Mouse (Mus musculus) limb, embryonic 14.5 days (tissue): ENCODE results near the gene Atp6v1g2. TPM values are rescaled to one million over a fixed set of nuclear protein-coding genes. Genes with fewer than 3 reads are reported as not detected.

Source experiments
- ATAC-seq: fragments of 200-750 bp; cut with Nextera tagmentation; 2 replicates; pipeline ENCODE4 v1.8.0; 2017; ENCODE audit warnings: low read depth, moderate number of reproducible peaks, moderate TSS enrichment; ENCODE audit not compliant: low FRiP score
- DNase-seq: peaks from one replicate; pipeline ENCODE4 v3.0.0-alpha.2; 2015; ENCODE audit warnings: low spot score
- H3K27ac ChIP-seq: fragments of 300-500 bp; sonication (generic); replicated peaks from 2 replicates; pipeline ENCODE4 v1.5.1; 2014; ENCODE audit warnings: low read depth, mild to moderate bottlenecking, low read length, moderate library complexity, mixed read lengths
- H3K27me3 ChIP-seq: fragments of 300-500 bp; sonication (generic); 2 replicates; pipeline ENCODE4 v1.6.1; 2014; ENCODE audit warnings: low read length, mixed read lengths; ENCODE audit not compliant: control insufficient read depth, insufficient read depth
- H3K36me3 ChIP-seq: fragments of 300-500 bp; sonication (generic); 2 replicates; pipeline ENCODE4 v1.6.1; 2014; ENCODE audit warnings: mild to moderate bottlenecking, low read length, moderate library complexity, mixed read lengths; ENCODE audit not compliant: control insufficient read depth, insufficient read depth
- H3K4me1 ChIP-seq: fragments of 300-500 bp; sonication (generic); 2 replicates; pipeline ENCODE4 v1.6.1; 2014; ENCODE audit warnings: antibody characterized with exemption, low read length, mixed read lengths; ENCODE audit not compliant: control insufficient read depth, insufficient read depth
- H3K4me2 ChIP-seq: fragments of 300-500 bp; sonication (generic); replicated peaks from 2 replicates; pipeline ENCODE4 v1.6.1; 2014; ENCODE audit warnings: low read depth, mild to moderate bottlenecking, low read length, moderate library complexity; ENCODE audit not compliant: severe bottlenecking
- H3K4me3 ChIP-seq: fragments of 300-500 bp; sonication (generic); replicated peaks from 2 replicates; pipeline ENCODE4 v1.5.1; 2014; ENCODE audit warnings: low read length
- H3K9ac ChIP-seq: fragments of 300-500 bp; sonication (generic); 2 replicates; pipeline ENCODE4 v1.6.1; 2014; ENCODE audit warnings: mild to moderate bottlenecking, low read depth, low read length, moderate library complexity; ENCODE audit not compliant: severe bottlenecking
- H3K9me3 ChIP-seq: fragments of 300-500 bp; sonication (generic); 2 replicates; pipeline ENCODE4 v1.6.1; 2016; ENCODE audit warnings: low read length; ENCODE audit not compliant: control insufficient read depth
- POLR2A ChIP-seq: fragments of 200-500 bp; IDR thresholded peaks from 2 replicates; pipeline ENCODE4 v1.8.0; 2012; ENCODE audit warnings: inconsistent platforms, mild to moderate bottlenecking, moderate library complexity, borderline replicate concordance; ENCODE audit not compliant: insufficient read depth, insufficient read length; ENCODE audit errors: extremely low read depth
- WGBS: fragments of 180-500 bp; shearing (Covaris S2); extraction: QIAGEN DNeasy Blood & Tissue Kit; methylation state at CpG from one replicate; pipeline ENCODE4 v1.1.7; 2014; 5-methylcytosine and 5-hydroxymethylcytosine counted together
- polyA plus RNA-seq, 2 experiments: library from polyadenylated mRNA; depleted of rRNA in 1 of 2; stranded (reverse) in 1 of 2; unstranded in 1 of 2; fragments of >200 nt; fragmentation: Nextera tagmentation in 1 of 2; extraction: Ambion mirVana in 1 of 2; gene quantifications; 2 replicates each; pipeline versions ENCODE4 v1.2.1 to v1.2.3; 2012 to 2014

Gene Atp6v1g2
- polyA plus RNA-seq, 2 experiments, result 3.6 to 11.2 TPM

- 76% methylated on average over 5 of the region's 5 CpGs for WGBS
- Histone ChIP-seq H3K9me3 (no peaks in the 10 kb centered on the region), H3K36me3 (peaks cover 18% of the 10 kb centered on the region), H3K4me3 (no peak overlapping the region), H3K4me2 (0 out of 2 replicates have a peak overlapping the region, but pooled peaks have one; percentile 5), H3K27me3 (no peaks in the 10 kb centered on the region), H3K27ac (no peak overlapping the region), H3K4me1 (peaks cover 22% of the 10 kb centered on the region), H3K9ac (no peak overlapping the region)
- DNase-seq (no peak), ATAC-seq (no peak)
- TF ChIP-seq POLR2A, result no peak
Observed at GRCm38 (mm10) chr17:35239700-35240099, 6.2 kb downstream of the Atp6v1g2 start.

GRCm38 (mm10) chr17:35240384-35241304 is 7.2 kb downstream of the Atp6v1g2 start:
- Histone ChIP-seq H3K4me3 (peak overlapping the region; percentile 100), H3K27me3 (no peaks in the 10 kb centered on the region), H3K4me1 (peaks cover 21% of the 10 kb centered on the region), H3K27ac (peak overlapping the region; percentile 98), H3K36me3 (peaks cover 27% of the 10 kb centered on the region), H3K4me2 (peak overlapping the region; percentile 75), H3K9me3 (no peaks in the 10 kb centered on the region), H3K9ac (peak overlapping the region; percentile 100)
- peak; percentile 2; the same call in 1 of the 2 replicates for ATAC-seq
- DNase-seq, result peak; percentile 35
- TF ChIP-seq POLR2A, result no peak
- 23% methylated on average over 12 of the region's 12 CpGs for WGBS

GRCm38 (mm10) chr17:35241305-35242014 is 8.0 kb downstream of the Atp6v1g2 start, which contains the start of gene Ddx39b:
TSS of gene Ddx39b (plus strand) at chr17:35241746.
- H3K27ac ChIP-seq, result peak within 1 kb of the TSS; percentile 98
- WGBS, result 4% methylated on average over 63 of the region's 69 CpGs
- no peaks in the 10 kb centered on the region for H3K9me3 ChIP-seq
- peak; percentile 98 for DNase-seq
- peaks cover 21% of the 10 kb centered on the region for H3K4me1 ChIP-seq
- peak within 1 kb of the TSS; percentile 75 for H3K4me2 ChIP-seq
- no peaks in the 10 kb centered on the region for H3K27me3 ChIP-seq
- peak; percentile 93 for ATAC-seq
- H3K36me3 ChIP-seq, result peaks cover 35% of the 10 kb centered on the region
- H3K9ac ChIP-seq, result peak within 1 kb of the TSS; percentile 100
- TF ChIP-seq POLR2A, result 0 out of 2 replicates have a peak, but pooled peaks have one; percentile 52
- H3K4me3 ChIP-seq, result peak within 1 kb of the TSS; percentile 100

GRCm38 (mm10) chr17:35242015-35242941 is 8.8 kb downstream of the Atp6v1g2 start:
- no peaks in the 10 kb centered on the region for H3K9me3 ChIP-seq
- H3K4me1 ChIP-seq, result peaks cover 19% of the 10 kb centered on the region
- peak; percentile 32 for ATAC-seq
- no peaks in the 10 kb centered on the region for H3K27me3 ChIP-seq
- H3K4me3 ChIP-seq, result peak overlapping the region; percentile 100
- WGBS, result under 1% methylated on average over 48 of the region's 55 CpGs
- H3K27ac ChIP-seq, result peak overlapping the region; percentile 98
- H3K9ac ChIP-seq, result peak overlapping the region; percentile 100
- peak; percentile 49; the same call in 1 of the 2 replicates for TF ChIP-seq POLR2A
- peak overlapping the region; percentile 75 for H3K4me2 ChIP-seq
- peak; percentile 58 for DNase-seq
- H3K36me3 ChIP-seq, result peaks cover 44% of the 10 kb centered on the region

- WGBS, result 4% methylated on average over 16 of the region's 16 CpGs
- ATAC-seq (no peak), DNase-seq (peak; percentile 36)
- no peak for TF ChIP-seq POLR2A
- H3K4me2 ChIP-seq, result peak overlapping the region; percentile 75
- H3K9ac ChIP-seq, result peak overlapping the region; percentile 100
- no peaks in the 10 kb centered on the region for H3K27me3 ChIP-seq
- H3K36me3 ChIP-seq, result peaks cover 52% of the 10 kb centered on the region
- peak overlapping the region; percentile 98 for H3K27ac ChIP-seq
- H3K9me3 ChIP-seq, result no peaks in the 10 kb centered on the region
- H3K4me3 ChIP-seq, result peak overlapping the region; percentile 100
- H3K4me1 ChIP-seq, result peaks cover 19% of the 10 kb centered on the region
Observed at GRCm38 (mm10) chr17:35243086-35243485, 9.6 kb downstream of the Atp6v1g2 start.
